10 mouse cellular contexts compared by ENCODE assay signal in genomic region chr6:84912434-84912833, GRCm38 (mm10).
A peak's percentile ranks its signal among the peaks of the same experiment; 100 is the strongest.
DNase-seq lines count a peak whose midpoint lies in the region; TF ChIP-seq lines count a peak whose summit lies in the region.
"Had no signal": no experiment of that assay in that cellular context is flagged by ENCODE, and none has a peak within 500 bp of the region (broad histone marks: within the 10 kb centered on the region; RNA-seq: fewer than 3 reads in every experiment).

No protein-coding gene starts in this region.

- H3K9me3 ChIP-seq in embryonic facial prominence, embryonic 10.5 days: no peaks in the 10 kb centered on the region
- H3K9me3 ChIP-seq: lung, embryonic 15.5 days had no signal

- no peaks in the 10 kb centered on the region for H3K36me3 ChIP-seq in embryonic facial prominence, embryonic 10.5 days (replicated peaks)
- H3K36me3 ChIP-seq: lung, embryonic 15.5 days had no signal

- peak; percentile 78 for TF ChIP-seq CTCF in layer of hippocampus, adult 2 months (conservative IDR thresholded peaks at IDR 0.05)

- no peak overlapping the region for H3K27ac ChIP-seq in layer of hippocampus, adult 2 months
- no peak overlapping the region for H3K27ac ChIP-seq in embryonic facial prominence, embryonic 10.5 days (replicated peaks)
- H3K27ac ChIP-seq: lung, embryonic 15.5 days had no signal

- H3K4me1 ChIP-seq in embryonic facial prominence, embryonic 10.5 days: no peaks in the 10 kb centered on the region
- H3K4me1 ChIP-seq: lung, embryonic 15.5 days had no signal

- H3K4me3 ChIP-seq in layer of hippocampus, adult 2 months: no peak overlapping the region
- H3K4me3 ChIP-seq in embryonic facial prominence, embryonic 10.5 days: no peak overlapping the region
- H3K4me3 ChIP-seq: erythroblast, embryonic 14.5 days; lung, embryonic 15.5 days had no signal

- H3K27me3 ChIP-seq in embryonic facial prominence, embryonic 10.5 days (replicated peaks; ENCODE audit: low read depth, poor library complexity, severe bottlenecking): no peaks in the 10 kb centered on the region
- H3K27me3 ChIP-seq: lung, embryonic 15.5 days had no signal

- DNase-seq in adrenal gland, adult (ENCODE audit: inconsistent age in 2 of 2, low spot score in 1 of 2): peak; percentile 21 to 79
- no peak for DNase-seq in adrenal gland, postnatal 4 days (ENCODE audit: low spot score in 2 of 2)
- DNase-seq in layer of hippocampus, adult 2 months (ENCODE audit: low spot score in 2 of 2): peak in 1 of 2 experiments; percentile 36
- no peak for DNase-seq in layer of hippocampus, adult 8-10 months (ENCODE audit: low spot score in 2 of 2)
- peak; percentile 67 for DNase-seq in MN1 (ENCODE audit: low spot score)
- DNase-seq in embryonic facial prominence, embryonic 10.5 days (ENCODE audit: low spot score): peak; percentile 27
- peak; percentile 13 for DNase-seq in skeletal muscle tissue, adult 2 months (ENCODE audit: low read depth, low spot score)
- no peak for DNase-seq in ovary, postnatal 10 days (ENCODE audit: low spot score)

- 5% methylated on average over 2 of the region's 2 CpGs for WGBS in embryonic facial prominence, embryonic 10.5 days

Comparison
In these comparisons a context has a peak if more than half of its experiments do, and no peak if none do; other contexts are left out.
1. DNase-seq: peak in adrenal gland, adult (2 of 2), MN1 (single experiment), embryonic facial prominence, embryonic 10.5 days (single experiment) and skeletal muscle tissue, adult 2 months (single experiment); none in adrenal gland, postnatal 4 days (0 of 2), layer of hippocampus, adult 8-10 months (0 of 2) and ovary, postnatal 10 days (single experiment).